Mouse (Mus musculus): ENCODE results near the gene Capn2. TPM values are rescaled to one million over a fixed set of nuclear protein-coding genes. Genes with fewer than 3 reads are reported as not detected.

Gene Capn2
- polyA plus RNA-seq, 1 experiment from 2014 or later = 51.4 TPM

GRCm38 (mm10) chr1:182475005-182475796 lies 42.2 kb downstream of the Capn2 start:
- H3K9ac ChIP-seq (ENCODE audit: low read depth, low read length) = no peak overlapping the region
- H3K9me3 ChIP-seq (ENCODE audit: control insufficient read depth, low read length) = no peaks in the 10 kb centered on the region
- H3K27ac ChIP-seq (ENCODE audit: low read depth, low read length) = no peak overlapping the region
- WGBS = 83% methylated on average over 5 of the region's 5 CpGs
- H3K4me3 ChIP-seq (ENCODE audit: low read depth, low read length) = no peak overlapping the region
- H3K27me3 ChIP-seq (replicated peaks; ENCODE audit: control insufficient read depth, insufficient read depth, low read length) = no peaks in the 10 kb centered on the region
- no peak for ATAC-seq (replicated peaks; ENCODE audit: low FRiP score)
- H3K36me3 ChIP-seq (ENCODE audit: control insufficient read depth, insufficient read depth, low read length) = peaks cover 2% of the 10 kb centered on the region; the same call in 1 of the 2 replicates
- DNase-seq (ENCODE audit: low spot score) = no peak
- no peak overlapping the region for H3K4me2 ChIP-seq
- 0 out of 2 replicates have a peak, but pooled peaks cover 2% of the 10 kb centered on the region for H3K4me1 ChIP-seq (replicated peaks; ENCODE audit: control insufficient read depth, insufficient read depth, low read length)

DNA sequence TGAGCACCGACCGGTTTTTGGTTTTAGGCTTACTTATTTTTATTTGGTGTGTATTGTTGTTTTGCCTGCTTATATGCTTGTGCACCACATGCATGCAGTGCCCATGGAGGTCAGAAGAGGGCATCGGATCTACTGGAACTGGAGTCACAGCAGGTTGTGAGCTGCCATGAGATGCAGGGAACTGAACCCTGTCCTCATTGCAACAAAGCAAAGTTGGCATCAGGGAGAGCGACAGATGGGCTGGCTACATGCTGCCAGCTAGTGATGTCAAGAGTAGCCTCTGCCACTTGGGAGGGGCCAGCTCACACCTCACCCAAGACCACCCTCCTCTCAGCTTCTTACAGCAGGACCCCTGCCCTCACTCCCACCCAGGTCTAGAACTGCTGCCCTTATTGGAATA lies 51.4 kb downstream of the Capn2 start:
- WGBS = 84% methylated on average over 4 of the region's 4 CpGs
- Histone ChIP-seq H3K4me3 (ENCODE audit: low read depth, low read length) (no peak overlapping the region), H3K4me2 (no peak overlapping the region), H3K9ac (ENCODE audit: low read depth, low read length) (no peak overlapping the region), H3K27me3 (replicated peaks; ENCODE audit: control insufficient read depth, insufficient read depth, low read length) (no peaks in the 10 kb centered on the region), H3K36me3 (ENCODE audit: control insufficient read depth, insufficient read depth, low read length) (peaks cover 6% of the 10 kb centered on the region; the same call in 1 of the 2 replicates), H3K4me1 (replicated peaks; ENCODE audit: control insufficient read depth, insufficient read depth, low read length) (peaks cover 5% of the 10 kb centered on the region; the same call in 1 of the 2 replicates), H3K9me3 (ENCODE audit: control insufficient read depth, low read length) (no peaks in the 10 kb centered on the region), H3K27ac (ENCODE audit: low read depth, low read length) (no peak overlapping the region)
- no peak for ATAC-seq (replicated peaks; ENCODE audit: low FRiP score)
- DNase-seq (ENCODE audit: low spot score) = no peak

GRCm38 (mm10) chr1:182465309-182465708 lies 52.1 kb downstream of the Capn2 start:
- H3K27ac ChIP-seq (ENCODE audit: low read depth, low read length) = 0 out of 2 replicates have a peak overlapping the region, but pooled peaks have one; percentile 2
- H3K36me3 ChIP-seq (ENCODE audit: control insufficient read depth, insufficient read depth, low read length) = peaks cover 6% of the 10 kb centered on the region; the same call in 1 of the 2 replicates
- WGBS = 64% methylated on average over 4 of the region's 4 CpGs
- no peak overlapping the region for H3K9ac ChIP-seq (ENCODE audit: low read depth, low read length)
- no peak overlapping the region for H3K4me3 ChIP-seq (ENCODE audit: low read depth, low read length)
- no peak overlapping the region for H3K4me2 ChIP-seq
- no peaks in the 10 kb centered on the region for H3K27me3 ChIP-seq (replicated peaks; ENCODE audit: control insufficient read depth, insufficient read depth, low read length)
- ATAC-seq (replicated peaks; ENCODE audit: low FRiP score) (no peak), DNase-seq (ENCODE audit: low spot score) (no peak)
- no peaks in the 10 kb centered on the region for H3K9me3 ChIP-seq (ENCODE audit: control insufficient read depth, low read length)
- peaks cover 10% of the 10 kb centered on the region; the same call in 1 of the 2 replicates for H3K4me1 ChIP-seq (replicated peaks; ENCODE audit: control insufficient read depth, insufficient read depth, low read length)

GRCm38 (mm10) chr1:182461813-182462212 lies 55.6 kb downstream of the Capn2 start:
- no peak for ATAC-seq (replicated peaks; ENCODE audit: low FRiP score)
- no peak overlapping the region for H3K4me2 ChIP-seq
- DNase-seq (ENCODE audit: low spot score) = no peak
- H3K9me3 ChIP-seq (ENCODE audit: control insufficient read depth, low read length) = no peaks in the 10 kb centered on the region
- no peak overlapping the region for H3K4me3 ChIP-seq (ENCODE audit: low read depth, low read length)
- H3K27ac ChIP-seq (ENCODE audit: low read depth, low read length) = peak overlapping the region; percentile 11; the same call in 1 of the 2 replicates
- peaks cover 17% of the 10 kb centered on the region for H3K4me1 ChIP-seq (replicated peaks; ENCODE audit: control insufficient read depth, insufficient read depth, low read length)
- H3K27me3 ChIP-seq (replicated peaks; ENCODE audit: control insufficient read depth, insufficient read depth, low read length) = no peaks in the 10 kb centered on the region
- 89% methylated on average over 10 of the region's 10 CpGs for WGBS
- H3K9ac ChIP-seq (ENCODE audit: low read depth, low read length) = no peak overlapping the region
- 0 out of 2 replicates have a peak, but pooled peaks cover 5% of the 10 kb centered on the region for H3K36me3 ChIP-seq (ENCODE audit: control insufficient read depth, insufficient read depth, low read length)

- H3K27me3 ChIP-seq (replicated peaks; ENCODE audit: control insufficient read depth, insufficient read depth, low read length) = no peaks in the 10 kb centered on the region
- no peak overlapping the region for H3K9ac ChIP-seq (ENCODE audit: low read depth, low read length)
- 0 out of 2 replicates have a peak, but pooled peaks cover 5% of the 10 kb centered on the region for H3K36me3 ChIP-seq (ENCODE audit: control insufficient read depth, insufficient read depth, low read length)
- ATAC-seq (replicated peaks; ENCODE audit: low FRiP score) (no peak), DNase-seq (ENCODE audit: low spot score) (no peak)
- H3K4me1 ChIP-seq (replicated peaks; ENCODE audit: control insufficient read depth, insufficient read depth, low read length) = peaks cover 17% of the 10 kb centered on the region
- no peaks in the 10 kb centered on the region for H3K9me3 ChIP-seq (ENCODE audit: control insufficient read depth, low read length)
- WGBS = 47% methylated on average over 7 of the region's 7 CpGs
- no peak overlapping the region for H3K4me3 ChIP-seq (ENCODE audit: low read depth, low read length)
- H3K27ac ChIP-seq (ENCODE audit: low read depth, low read length) = peak overlapping the region; percentile 64
- no peak overlapping the region for H3K4me2 ChIP-seq
These were observed 56.1 kb downstream of the Capn2 start for GRCm38 (mm10) chr1:182461261-182461660.

- Histone ChIP-seq H3K36me3 (ENCODE audit: control insufficient read depth, insufficient read depth, low read length) (peaks cover 7% of the 10 kb centered on the region), H3K4me1 (replicated peaks; ENCODE audit: control insufficient read depth, insufficient read depth, low read length) (peaks cover 17% of the 10 kb centered on the region), H3K4me3 (ENCODE audit: low read depth, low read length) (no peak overlapping the region), H3K27me3 (replicated peaks; ENCODE audit: control insufficient read depth, insufficient read depth, low read length) (no peaks in the 10 kb centered on the region), H3K4me2 (no peak overlapping the region), H3K27ac (ENCODE audit: low read depth, low read length) (peak overlapping the region; percentile 64), H3K9me3 (ENCODE audit: control insufficient read depth, low read length) (no peaks in the 10 kb centered on the region), H3K9ac (ENCODE audit: low read depth, low read length) (no peak overlapping the region)
- ATAC-seq (replicated peaks; ENCODE audit: low FRiP score) (0 out of 2 replicates have a peak, but pooled peaks have one; percentile 15), DNase-seq (ENCODE audit: low spot score) (no peak)
- WGBS = 69% methylated on average over 13 of the region's 13 CpGs
These were observed 56.8 kb downstream of the Capn2 start for GRCm38 (mm10) chr1:182460291-182461244.

DNA sequence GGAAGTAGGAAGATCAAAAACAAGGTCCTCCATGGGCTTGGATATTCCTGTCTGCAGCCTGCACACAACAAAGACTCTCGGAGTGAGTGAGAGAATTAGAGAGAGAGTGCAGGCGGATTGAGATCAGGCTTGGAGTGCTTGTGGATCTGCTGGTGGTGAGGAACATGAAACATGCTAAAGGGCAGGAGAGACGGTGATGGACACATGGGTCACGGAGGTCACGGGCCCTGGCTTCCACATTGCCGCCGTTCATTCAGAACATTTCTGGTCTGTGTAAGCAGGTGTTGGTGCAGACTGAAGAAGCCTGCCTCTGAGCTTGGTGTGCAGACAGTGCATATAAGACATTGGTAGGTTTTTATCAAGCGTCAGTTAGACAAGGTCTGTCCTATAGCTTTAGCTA lies 58.0 kb downstream of the Capn2 start:
- H3K27me3 ChIP-seq (replicated peaks; ENCODE audit: control insufficient read depth, insufficient read depth, low read length) = no peaks in the 10 kb centered on the region
- no peak overlapping the region for H3K4me2 ChIP-seq
- H3K4me1 ChIP-seq (replicated peaks; ENCODE audit: control insufficient read depth, insufficient read depth, low read length) = peaks cover 17% of the 10 kb centered on the region
- ATAC-seq (replicated peaks; ENCODE audit: low FRiP score) (no peak), DNase-seq (ENCODE audit: low spot score) (no peak)
- H3K9ac ChIP-seq (ENCODE audit: low read depth, low read length) = no peak overlapping the region
- no peaks in the 10 kb centered on the region for H3K9me3 ChIP-seq (ENCODE audit: control insufficient read depth, low read length)
- H3K4me3 ChIP-seq (ENCODE audit: low read depth, low read length) = no peak overlapping the region
- WGBS = 84% methylated on average over 8 of the region's 8 CpGs
- H3K27ac ChIP-seq (ENCODE audit: low read depth, low read length) = no peak overlapping the region
- H3K36me3 ChIP-seq (ENCODE audit: control insufficient read depth, insufficient read depth, low read length) = peaks cover 9% of the 10 kb centered on the region

DNA sequence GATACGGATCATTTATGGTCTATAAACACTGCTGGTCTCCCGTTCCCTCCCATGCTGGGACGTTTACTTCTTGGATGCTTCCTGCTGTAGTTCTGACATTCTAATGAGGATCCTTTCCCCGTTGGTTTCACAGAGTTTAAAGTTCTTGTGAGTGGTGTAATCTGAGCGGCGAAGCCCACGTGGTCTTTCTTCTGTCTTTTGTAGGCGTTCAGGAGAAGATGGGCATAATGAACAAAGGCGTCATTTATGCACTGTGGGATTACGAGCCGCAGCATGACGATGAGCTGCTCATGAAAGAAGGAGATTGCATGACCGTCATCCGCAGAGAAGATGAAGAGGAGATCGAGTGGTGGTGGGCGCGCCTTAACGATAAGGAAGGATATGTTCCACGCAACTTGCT lies 58.9 kb downstream of the Capn2 start:
- no peak overlapping the region for H3K4me3 ChIP-seq (ENCODE audit: low read depth, low read length)
- peaks cover 9% of the 10 kb centered on the region for H3K36me3 ChIP-seq (ENCODE audit: control insufficient read depth, insufficient read depth, low read length)
- no peak overlapping the region for H3K27ac ChIP-seq (ENCODE audit: low read depth, low read length)
- H3K4me2 ChIP-seq = no peak overlapping the region
- no peaks in the 10 kb centered on the region for H3K27me3 ChIP-seq (replicated peaks; ENCODE audit: control insufficient read depth, insufficient read depth, low read length)
- ATAC-seq (replicated peaks; ENCODE audit: low FRiP score) = no peak
- DNase-seq (ENCODE audit: low spot score) = no peak
- 90% methylated on average over 19 of the region's 19 CpGs for WGBS
- no peaks in the 10 kb centered on the region for H3K9me3 ChIP-seq (ENCODE audit: control insufficient read depth, low read length)
- H3K4me1 ChIP-seq (replicated peaks; ENCODE audit: control insufficient read depth, insufficient read depth, low read length) = peaks cover 17% of the 10 kb centered on the region
- H3K9ac ChIP-seq (ENCODE audit: low read depth, low read length) = no peak overlapping the region

Data from liver, embryonic 11.5 days (tissue).